In genomic region chr3:135293703-135294102, GRCm38 (mm10) we compare ENCODE assay signal across 12 mouse cellular contexts. TPM values are rescaled to one million over a fixed set of nuclear protein-coding genes. Genes with fewer than 3 reads are reported as not detected.
DNase-seq lines count a peak whose midpoint lies in the region; ATAC-seq and TF ChIP-seq lines count a peak whose summit lies in the region.
"Had no signal": no experiment of that assay in that cellular context is flagged by ENCODE, and none has a peak within 500 bp of the region (broad histone marks: within the 10 kb centered on the region; RNA-seq: fewer than 3 reads in every experiment).

No protein-coding gene starts in this region.

- DNase-seq in hindbrain, embryonic 14.5 days (ENCODE audit: low spot score): no peak
- peak; percentile 61 for DNase-seq in adipocyte (ENCODE audit: low spot score)
- DNase-seq in brain, embryonic 14.5 days (ENCODE audit: low read depth): peak; percentile 64
- peak; percentile 50 for DNase-seq in layer of hippocampus, adult 11-12 months (ENCODE audit: low spot score)
- no peak for DNase-seq in ovary, postnatal 10 days (ENCODE audit: low spot score)
- no peak for DNase-seq in left cerebral cortex, adult 11 months (ENCODE audit: low spot score)
- DNase-seq: gastrocnemius, postnatal 25 days; liver, embryonic 13.5 days had no signal

- TF ChIP-seq POLR2A in brain, embryonic 14.5 days (IDR thresholded peaks at IDR 0.05; ENCODE audit: borderline replicate concordance, extremely low read depth, insufficient read depth, insufficient read length, poor library complexity, severe bottlenecking): no peak

- no peak overlapping the region for H3K27ac ChIP-seq in hindbrain, embryonic 16.5 days (ENCODE audit: low read depth, low read length)
- no peak overlapping the region for H3K27ac ChIP-seq in hindbrain, embryonic 14.5 days
- H3K27ac ChIP-seq: liver, embryonic 13.5 days; neural tube, embryonic 13.5 days had no signal

- H3K27me3 ChIP-seq in hindbrain, embryonic 16.5 days (replicated peaks; ENCODE audit: control insufficient read depth, insufficient read depth, low read length): no peaks in the 10 kb centered on the region
- H3K27me3 ChIP-seq in hindbrain, embryonic 14.5 days (ENCODE audit: control insufficient read depth, insufficient read depth, low read length): no peaks in the 10 kb centered on the region
- H3K27me3 ChIP-seq: liver, embryonic 13.5 days; neural tube, embryonic 13.5 days had no signal

- H3K9ac ChIP-seq in hindbrain, embryonic 16.5 days (ENCODE audit: low read depth, low read length): no peak overlapping the region
- H3K9ac ChIP-seq in hindbrain, embryonic 14.5 days: no peak overlapping the region
- H3K9ac ChIP-seq: liver, embryonic 13.5 days; neural tube, embryonic 13.5 days had no signal

- no peak overlapping the region for H3K4me3 ChIP-seq in hindbrain, embryonic 16.5 days (ENCODE audit: low read length)
- H3K4me3 ChIP-seq in hindbrain, embryonic 14.5 days (replicated peaks; ENCODE audit: low read length): no peak overlapping the region
- H3K4me3 ChIP-seq: liver, embryonic 13.5 days; neural tube, embryonic 13.5 days had no signal

- H3K4me1 ChIP-seq in hindbrain, embryonic 16.5 days (ENCODE audit: control insufficient read depth, insufficient read depth, low read depth, low read length): no peaks in the 10 kb centered on the region
- 0 out of 2 replicates have a peak, but pooled peaks cover 5% of the 10 kb centered on the region for H3K4me1 ChIP-seq in hindbrain, embryonic 14.5 days (replicated peaks; ENCODE audit: control insufficient read depth, insufficient read depth, low read length)
- H3K4me1 ChIP-seq: liver, embryonic 13.5 days; neural tube, embryonic 13.5 days had no signal

- H3K9me3 ChIP-seq in hindbrain, embryonic 16.5 days (ENCODE audit: control insufficient read depth, low read length): no peaks in the 10 kb centered on the region
- no peaks in the 10 kb centered on the region for H3K9me3 ChIP-seq in hindbrain, embryonic 14.5 days (ENCODE audit: control insufficient read depth, low read length)
- H3K9me3 ChIP-seq: liver, embryonic 13.5 days; neural tube, embryonic 13.5 days had no signal

- H3K36me3 ChIP-seq in hindbrain, embryonic 16.5 days (ENCODE audit: control insufficient read depth, insufficient read depth, low read length): no peaks in the 10 kb centered on the region
- H3K36me3 ChIP-seq in hindbrain, embryonic 14.5 days (replicated peaks; ENCODE audit: control insufficient read depth, insufficient read depth): no peaks in the 10 kb centered on the region
- H3K36me3 ChIP-seq: liver, embryonic 13.5 days; neural tube, embryonic 13.5 days had no signal

- 0 out of 2 replicates have a peak, but pooled peaks have one; percentile 43 for ATAC-seq in hindbrain, embryonic 16.5 days
- ATAC-seq in hindbrain, embryonic 14.5 days (ENCODE audit: low FRiP score): no peak
- ATAC-seq: activated CD4-positive, CD25-positive, alpha-beta regulatory T cell, adult 4 months; inflammation-experienced regulatory T-cells, adult 6 months had no signal

- 48% methylated on average over 7 of the region's 7 CpGs for WGBS in hindbrain, embryonic 16.5 days
- WGBS in hindbrain, embryonic 14.5 days: 41% methylated on average over 7 of the region's 7 CpGs

- no peak overlapping the region for H3K4me2 ChIP-seq in hindbrain, embryonic 16.5 days (ENCODE audit: low read length)
- H3K4me2 ChIP-seq in hindbrain, embryonic 14.5 days (replicated peaks): no peak overlapping the region
- H3K4me2 ChIP-seq: liver, embryonic 13.5 days; neural tube, embryonic 13.5 days had no signal

- TF ChIP-seq CTCF in brain, embryonic 14.5 days (IDR thresholded peaks at IDR 0.05; ENCODE audit: borderline replicate concordance, extremely low read depth, insufficient read depth, insufficient read length): no peak

RNA-seq across cellular contexts. Expression of gene Bdh2, which starts 12.7 kb away (rescaled TPM):
- polyA plus RNA-seq in hindbrain, embryonic 16.5 days (2015; fragmentation: Nextera tagmentation; extraction: Ambion mirVana): 4.1 and 4.8 TPM in 2 replicates
- 4.6 and 5.5 TPM in 2 replicates for polyA plus RNA-seq in hindbrain, embryonic 14.5 days (2014; fragmentation: Nextera tagmentation; extraction: Ambion mirVana)
- polyA plus RNA-seq in brain, embryonic 14.5 days (2012; rRNA removed): 2.0 and 2.4 TPM in 2 replicates
- polyA plus RNA-seq: activated CD4-positive, CD25-positive, alpha-beta regulatory T cell, adult 4 months had no signal

RNA-seq across cellular contexts. Expression of gene Slc9b2, which starts 13.8 kb away (rescaled TPM):
- polyA plus RNA-seq in hindbrain, embryonic 16.5 days (2015; fragmentation: Nextera tagmentation; extraction: Ambion mirVana): 2.3 and 2.6 TPM in 2 replicates
- 1.8 and 2.9 TPM in 2 replicates for polyA plus RNA-seq in hindbrain, embryonic 14.5 days (2014; fragmentation: Nextera tagmentation; extraction: Ambion mirVana)
- polyA plus RNA-seq in brain, embryonic 14.5 days (2012; rRNA removed): 0.90 and 1.2 TPM in 2 replicates

RNA-seq across cellular contexts. Expression of gene Slc9b1, which starts 54.1 kb away (rescaled TPM):
- 0.10 TPM in 1 of 2 replicates, not detected in the other for polyA plus RNA-seq in hindbrain, embryonic 16.5 days (2015; fragmentation: Nextera tagmentation; extraction: Ambion mirVana)
- polyA plus RNA-seq in hindbrain, embryonic 14.5 days (2014; fragmentation: Nextera tagmentation; extraction: Ambion mirVana): 0.16 and 0.37 TPM in 2 replicates
- polyA plus RNA-seq in brain, embryonic 14.5 days (2012; rRNA removed): not detected in 2 replicates
- polyA plus RNA-seq: liver, embryonic 13.5 days; neural tube, embryonic 13.5 days had no signal

Comparison
In these comparisons a context has a peak if more than half of its experiments do, and no peak if none do; other contexts are left out.
1. DNase-seq: peak in adipocyte (single experiment), brain, embryonic 14.5 days (single experiment) and layer of hippocampus, adult 11-12 months (single experiment); none in hindbrain, embryonic 14.5 days (single experiment), ovary, postnatal 10 days (single experiment) and left cerebral cortex, adult 11 months (single experiment).